Mouse (Mus musculus) cerebellum, adult 2 months (tissue): ENCODE data around the gene Kcnj11.

Experiments used
- CTCF ChIP-seq: fragments of 200-500 bp; IDR thresholded peaks from 2 replicates; pipeline ENCODE4 v1.5.1; 2011; ENCODE audit warnings: low read depth, mild to moderate bottlenecking, control low read depth, low read length, moderate library complexity, borderline replicate concordance; ENCODE audit not compliant: insufficient read depth
- POLR2A ChIP-seq: fragments of 200-500 bp; IDR thresholded peaks from 2 replicates; pipeline ENCODE4 v1.6.1; 2011; ENCODE audit warnings: low read length, control low read depth, borderline replicate concordance; ENCODE audit not compliant: insufficient read depth

GRCm38 (mm10) chr7:46128196-46128595 is 27.6 kb upstream of the Kcnj11 start:
- TF ChIP-seq POLR2A: no peak
- TF ChIP-seq CTCF: no peak
